Mouse (Mus musculus): ENCODE results near the gene Tmprss2. TPM values are rescaled to one million over a fixed set of nuclear protein-coding genes. Genes with fewer than 3 reads are reported as not detected.
A peak's percentile ranks its signal among the peaks of the same experiment; 100 is the strongest.
"Not testable (repeated sequence)": the region's sequence is repeated elsewhere in the genome, so short reads cannot be mapped to it uniquely, and the experiment has no call there.

Tmprss2 gene
- total RNA-seq, 2 experiments from 2014 or later = not detected

GRCm38 (mm10) chr16:97593816-97594509 lies 17.0 kb downstream of the Tmprss2 start:
- DNase-seq (ENCODE audit: low spot score in 2 of 2) = no peak
- intact Hi-C loops (cut with DNase I) = loop anchor here (5.0 kb wide), 1 partner anchor 282 kb away; no protein-coding TSS in a partner anchor

GRCm38 (mm10) chr16:97593057-97593456 lies 17.9 kb downstream of the Tmprss2 start:
- intact Hi-C loops (cut with DNase I) = loop anchor here (5.0 kb wide), 1 partner anchor 281 kb away; no protein-coding TSS in a partner anchor

GRCm38 (mm10) chr16:97591512-97591911 lies 19.5 kb downstream of the Tmprss2 start:
- DNase-seq (ENCODE audit: low spot score in 2 of 2) = no peak
- intact Hi-C loops (cut with DNase I) = loop anchor here (5.0 kb wide), 1 partner anchor 279 kb away; no protein-coding TSS in a partner anchor

More at GRCm38 (mm10) chr16:97593057-97593456, 17.9 kb downstream of the Tmprss2 start:
- DNase-seq (ENCODE audit: low spot score in 2 of 2) = peak; percentile 22 to 54

GRCm38 (mm10) chr16:97582876-97583275 lies 28.1 kb downstream of the Tmprss2 start:
- DNase-seq (ENCODE audit: low spot score in 2 of 2); intact Hi-C loops (cut with DNase I): not testable (repeated sequence)

GRCm38 (mm10) chr16:97569426-97569825 lies 41.6 kb downstream of the Tmprss2 start:
- intact Hi-C loops (cut with DNase I) = loop anchor here (2.0 kb wide), 1 partner anchor 125 kb away; no protein-coding TSS in a partner anchor
- DNase-seq (ENCODE audit: low spot score in 2 of 2) = no peak

- intact Hi-C loops (cut with DNase I) = loop anchor here (2.0 kb wide), 1 partner anchor 124 kb away; no protein-coding TSS in a partner anchor
- DNase-seq (ENCODE audit: low spot score in 2 of 2) = peak; percentile 40 to 57
These were observed 42.3 kb downstream of the Tmprss2 start for GRCm38 (mm10) chr16:97568662-97569061.

- intact Hi-C loops (cut with DNase I) = no loop called here
- no peak for DNase-seq (ENCODE audit: low spot score in 2 of 2)
These were observed 66.7 kb downstream of the Tmprss2 start for GRCm38 (mm10) chr16:97544340-97544739.

GRCm38 (mm10) chr16:97536859-97537258 lies 74.1 kb downstream of the Tmprss2 start:
- no peak for DNase-seq (ENCODE audit: low spot score in 2 of 2)
- intact Hi-C loops (cut with DNase I) = no loop called here

- DNase-seq (ENCODE audit: low spot score in 2 of 2) = peak; percentile 40 to 68
- intact Hi-C loops (cut with DNase I) = no loop called here
These were observed 75.1 kb downstream of the Tmprss2 start for GRCm38 (mm10) chr16:97535808-97536413.

- intact Hi-C loops (cut with DNase I) = no loop called here
- DNase-seq (ENCODE audit: low spot score in 2 of 2) = peak; percentile 16 to 59
These were observed 76.0 kb downstream of the Tmprss2 start for GRCm38 (mm10) chr16:97534876-97535461.

GRCm38 (mm10) chr16:97534448-97534847 lies 76.5 kb downstream of the Tmprss2 start:
- no peak for DNase-seq (ENCODE audit: low spot score in 2 of 2)
- intact Hi-C loops (cut with DNase I) = no loop called here

GRCm38 (mm10) chr16:97533751-97534150 lies 77.2 kb downstream of the Tmprss2 start:
- intact Hi-C loops (cut with DNase I) = no loop called here
- DNase-seq (ENCODE audit: low spot score in 2 of 2) = no peak

- DNase-seq (ENCODE audit: low spot score in 2 of 2) = no peak
- intact Hi-C loops (cut with DNase I) = no loop called here
These were observed 77.9 kb downstream of the Tmprss2 start for GRCm38 (mm10) chr16:97533126-97533525.

- DNase-seq (ENCODE audit: low spot score in 2 of 2) = no peak
- intact Hi-C loops (cut with DNase I) = no loop called here
These were observed 81.8 kb downstream of the Tmprss2 start for GRCm38 (mm10) chr16:97529241-97529640.

GRCm38 (mm10) chr16:97523024-97523423 lies 88.0 kb downstream of the Tmprss2 start:
- peak; percentile 39 to 50 for DNase-seq (ENCODE audit: low spot score in 2 of 2)
- intact Hi-C loops (cut with DNase I) = no loop called here

- intact Hi-C loops (cut with DNase I) = no loop called here
These were observed 89.0 kb downstream of the Tmprss2 start for GRCm38 (mm10) chr16:97521983-97522382.

GRCm38 (mm10) chr16:97516341-97516740 lies 94.7 kb downstream of the Tmprss2 start:
- intact Hi-C loops (cut with DNase I) = no loop called here
- DNase-seq (ENCODE audit: low spot score in 2 of 2) = no peak

More at GRCm38 (mm10) chr16:97521983-97522382, 89.0 kb downstream of the Tmprss2 start:
- no peak for DNase-seq (ENCODE audit: low spot score in 2 of 2)

All from left cerebral cortex, postnatal 25 days (tissue).